Mouse (Mus musculus): Measurements from ENCODE around the gene Cerkl. TPM values are rescaled to one million over a fixed set of nuclear protein-coding genes. Genes with fewer than 3 reads are reported as not detected.

The Cerkl gene
- polyA plus RNA-seq, 1 experiment from 2014 or later, result 2.0 TPM

GRCm38 (mm10) chr2:79316182-79316880 is 140.3 kb downstream of the Cerkl start:
- 84% methylated on average over 9 of the region's 9 CpGs for WGBS
- H3K4me2 ChIP-seq (ENCODE audit: low read length), result no peak overlapping the region
- no peak overlapping the region for H3K4me3 ChIP-seq (ENCODE audit: low read depth, low read length)
- no peak overlapping the region for H3K9ac ChIP-seq (ENCODE audit: low read length)
- no peak overlapping the region for H3K27ac ChIP-seq (ENCODE audit: low read depth, low read length)
- H3K4me1 ChIP-seq (ENCODE audit: control insufficient read depth, insufficient read depth, low read length), result peaks cover 3% of the 10 kb centered on the region; the same call in 1 of the 2 replicates
- H3K27me3 ChIP-seq (replicated peaks; ENCODE audit: control insufficient read depth, insufficient read depth, low read length), result no peaks in the 10 kb centered on the region
- peak; percentile 7 for DNase-seq (ENCODE audit: low spot score)
- no peaks in the 10 kb centered on the region for H3K36me3 ChIP-seq (ENCODE audit: control insufficient read depth, insufficient read depth, low read length)
- ATAC-seq, result no peak
- no peaks in the 10 kb centered on the region for H3K9me3 ChIP-seq (replicated peaks; ENCODE audit: control insufficient read depth, low read length)

DNA sequence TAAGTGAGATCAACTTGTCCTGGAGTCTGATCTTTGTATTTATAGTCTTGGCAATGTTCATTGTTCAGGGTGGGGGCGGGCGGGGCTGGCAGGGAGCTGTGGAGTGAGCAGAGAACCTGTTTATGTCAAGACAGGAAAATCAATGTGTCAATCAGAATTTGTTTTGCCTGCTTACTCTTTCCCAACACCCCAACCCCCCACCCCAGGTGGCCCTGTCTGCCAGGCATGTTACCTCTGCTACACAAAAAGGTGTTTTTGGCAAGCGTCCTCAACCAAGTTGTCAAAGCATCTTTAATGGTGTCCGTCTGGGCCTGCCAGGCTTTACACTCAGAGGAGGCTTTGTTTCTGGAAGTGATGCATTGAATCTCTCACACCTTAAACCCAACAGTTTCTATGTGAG is 141.5 kb downstream of the Cerkl start:
- ATAC-seq (peak; percentile 79), DNase-seq (ENCODE audit: low spot score) (peak; percentile 68)
- Histone ChIP-seq H3K4me3 (ENCODE audit: low read depth, low read length) (no peak overlapping the region), H3K36me3 (ENCODE audit: control insufficient read depth, insufficient read depth, low read length) (no peaks in the 10 kb centered on the region), H3K9me3 (replicated peaks; ENCODE audit: control insufficient read depth, low read length) (no peaks in the 10 kb centered on the region), H3K27ac (ENCODE audit: low read depth, low read length) (no peak overlapping the region), H3K27me3 (replicated peaks; ENCODE audit: control insufficient read depth, insufficient read depth, low read length) (no peaks in the 10 kb centered on the region), H3K4me2 (ENCODE audit: low read length) (no peak overlapping the region), H3K4me1 (ENCODE audit: control insufficient read depth, insufficient read depth, low read length) (peaks cover 3% of the 10 kb centered on the region; the same call in 1 of the 2 replicates), H3K9ac (ENCODE audit: low read length) (no peak overlapping the region)
- WGBS, result 50% methylated on average over 4 of the region's 4 CpGs

- H3K4me3 ChIP-seq (ENCODE audit: low read depth, low read length), result no peak overlapping the region
- DNase-seq (ENCODE audit: low spot score) (peak; percentile 49), ATAC-seq (no peak)
- no peaks in the 10 kb centered on the region for H3K36me3 ChIP-seq (ENCODE audit: control insufficient read depth, insufficient read depth, low read length)
- no peak overlapping the region for H3K4me2 ChIP-seq (ENCODE audit: low read length)
- H3K4me1 ChIP-seq (ENCODE audit: control insufficient read depth, insufficient read depth, low read length), result peaks cover 9% of the 10 kb centered on the region; the same call in 1 of the 2 replicates
- 63% methylated on average over 4 of the region's 4 CpGs for WGBS
- H3K27me3 ChIP-seq (replicated peaks; ENCODE audit: control insufficient read depth, insufficient read depth, low read length), result no peaks in the 10 kb centered on the region
- H3K9ac ChIP-seq (ENCODE audit: low read length), result no peak overlapping the region
- H3K9me3 ChIP-seq (replicated peaks; ENCODE audit: control insufficient read depth, low read length), result no peaks in the 10 kb centered on the region
- no peak overlapping the region for H3K27ac ChIP-seq (ENCODE audit: low read depth, low read length)
These were observed 144.1 kb downstream of the Cerkl start for GRCm38 (mm10) chr2:79312499-79312898.

DNA sequence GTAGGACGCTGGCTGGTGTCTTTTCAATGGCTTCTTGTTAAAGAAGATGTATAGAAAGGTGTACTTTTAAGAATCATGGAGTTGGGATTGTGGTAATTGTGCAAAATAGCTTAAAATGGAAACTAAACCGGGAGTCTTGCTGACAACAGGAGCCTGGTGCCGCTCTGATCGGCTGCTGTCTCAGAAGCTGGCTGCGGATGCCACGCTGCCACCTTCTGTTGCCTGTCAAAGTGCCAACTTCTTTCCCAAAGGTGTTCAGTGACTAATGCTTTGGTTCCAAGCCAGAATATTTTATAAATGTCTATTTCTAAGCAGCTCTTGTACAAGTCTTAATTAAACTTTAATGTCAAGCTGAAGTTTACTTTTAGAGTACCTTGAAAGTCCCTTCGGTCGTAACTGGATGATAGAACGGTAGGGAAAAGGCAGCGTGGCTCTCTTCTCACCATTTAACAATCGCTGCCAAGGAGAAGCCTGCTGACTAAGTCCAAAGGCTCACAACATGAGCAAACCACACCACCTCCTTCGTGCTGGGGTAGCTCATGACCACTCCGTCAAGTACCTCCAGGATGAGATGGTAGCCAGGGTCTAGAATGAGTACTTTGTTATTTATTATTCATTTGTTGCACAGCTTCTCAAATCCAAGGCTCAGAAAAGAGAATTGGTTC is 147.0 kb downstream of the Cerkl start:
- no peak overlapping the region for H3K9ac ChIP-seq (ENCODE audit: low read length)
- H3K4me1 ChIP-seq (ENCODE audit: control insufficient read depth, insufficient read depth, low read length), result 0 out of 2 replicates have a peak, but pooled peaks cover 6% of the 10 kb centered on the region
- no peak overlapping the region for H3K4me3 ChIP-seq (ENCODE audit: low read depth, low read length)
- WGBS, result 57% methylated on average over 13 of the region's 13 CpGs
- H3K4me2 ChIP-seq (ENCODE audit: low read length), result no peak overlapping the region; the same call in 1 of the 2 replicates
- ATAC-seq (peak; percentile 83), DNase-seq (ENCODE audit: low spot score) (peak; percentile 80)
- H3K27ac ChIP-seq (ENCODE audit: low read depth, low read length), result peak overlapping the region; percentile 63; the same call in 1 of the 2 replicates
- no peaks in the 10 kb centered on the region for H3K36me3 ChIP-seq (ENCODE audit: control insufficient read depth, insufficient read depth, low read length)
- H3K9me3 ChIP-seq (replicated peaks; ENCODE audit: control insufficient read depth, low read length), result no peaks in the 10 kb centered on the region
- H3K27me3 ChIP-seq (replicated peaks; ENCODE audit: control insufficient read depth, insufficient read depth, low read length), result no peaks in the 10 kb centered on the region

GRCm38 (mm10) chr2:79307549-79307948 is 149.0 kb downstream of the Cerkl start:
- peak; percentile 43 for DNase-seq (ENCODE audit: low spot score)
- Histone ChIP-seq H3K9ac (ENCODE audit: low read length) (no peak overlapping the region), H3K27ac (ENCODE audit: low read depth, low read length) (no peak overlapping the region), H3K4me1 (ENCODE audit: control insufficient read depth, insufficient read depth, low read length) (0 out of 2 replicates have a peak, but pooled peaks cover 6% of the 10 kb centered on the region), H3K4me3 (ENCODE audit: low read depth, low read length) (no peak overlapping the region), H3K36me3 (ENCODE audit: control insufficient read depth, insufficient read depth, low read length) (no peaks in the 10 kb centered on the region), H3K4me2 (ENCODE audit: low read length) (no peak overlapping the region), H3K9me3 (replicated peaks; ENCODE audit: control insufficient read depth, low read length) (no peaks in the 10 kb centered on the region), H3K27me3 (replicated peaks; ENCODE audit: control insufficient read depth, insufficient read depth, low read length) (no peaks in the 10 kb centered on the region)
- 53% methylated on average over 4 of the region's 4 CpGs for WGBS
- peak; percentile 53; the same call in 1 of the 2 replicates for ATAC-seq

DNA sequence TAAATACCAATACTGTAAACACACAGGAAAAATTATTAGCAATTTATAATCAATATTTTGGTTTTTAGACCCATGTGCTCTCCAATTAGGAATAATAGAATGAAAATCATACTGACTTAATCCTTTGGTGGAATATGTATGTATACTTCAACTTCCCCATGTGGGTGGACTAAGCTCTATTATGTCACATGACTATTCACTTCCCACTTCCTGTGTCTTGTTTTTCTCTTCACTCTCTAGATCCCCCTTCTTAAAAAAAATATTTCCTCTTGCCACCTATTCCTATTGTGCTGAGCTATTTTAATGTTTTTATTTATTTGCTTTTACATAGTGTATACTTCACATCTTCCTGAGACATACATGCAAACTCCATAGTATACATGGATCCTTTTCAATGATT is 154.2 kb downstream of the Cerkl start:
- ATAC-seq, result no peak
- H3K4me2 ChIP-seq (ENCODE audit: low read length), result no peak overlapping the region
- no peak overlapping the region for H3K9ac ChIP-seq (ENCODE audit: low read length)
- no peak overlapping the region for H3K4me3 ChIP-seq (ENCODE audit: low read depth, low read length)
- no peaks in the 10 kb centered on the region for H3K4me1 ChIP-seq (ENCODE audit: control insufficient read depth, insufficient read depth, low read length)
- H3K27ac ChIP-seq (ENCODE audit: low read depth, low read length), result no peak overlapping the region
- H3K9me3 ChIP-seq (replicated peaks; ENCODE audit: control insufficient read depth, low read length), result no peaks in the 10 kb centered on the region
- no peaks in the 10 kb centered on the region for H3K27me3 ChIP-seq (replicated peaks; ENCODE audit: control insufficient read depth, insufficient read depth, low read length)
- no peaks in the 10 kb centered on the region for H3K36me3 ChIP-seq (ENCODE audit: control insufficient read depth, insufficient read depth, low read length)
- DNase-seq (ENCODE audit: low spot score), result no peak

DNA sequence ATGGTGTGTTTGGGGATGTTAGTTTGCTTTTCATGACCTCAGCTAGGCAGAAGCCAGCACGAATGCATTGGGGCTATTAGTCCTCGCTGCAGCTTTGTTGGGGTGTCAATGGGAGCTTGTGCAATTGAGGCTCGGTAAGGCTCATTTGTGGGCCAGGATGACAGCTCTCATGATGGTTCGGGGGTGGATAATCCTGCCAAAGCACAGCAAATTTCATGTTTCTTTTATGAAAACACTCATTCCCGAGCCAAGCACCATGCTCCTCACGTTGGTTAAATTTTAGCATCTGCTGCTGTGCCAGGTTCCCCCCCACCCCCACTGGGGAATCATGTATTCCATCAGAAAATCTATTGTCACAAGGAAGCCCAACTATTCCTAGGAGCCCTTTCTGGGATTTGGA is 164.2 kb downstream of the Cerkl start:
- H3K9me3 ChIP-seq (replicated peaks; ENCODE audit: control insufficient read depth, low read length), result no peaks in the 10 kb centered on the region
- ATAC-seq, result no peak
- no peak overlapping the region for H3K9ac ChIP-seq (ENCODE audit: low read length)
- H3K27me3 ChIP-seq (replicated peaks; ENCODE audit: control insufficient read depth, insufficient read depth, low read length), result no peaks in the 10 kb centered on the region
- WGBS, result 53% methylated on average over 6 of the region's 6 CpGs
- no peak overlapping the region for H3K4me2 ChIP-seq (ENCODE audit: low read length)
- DNase-seq (ENCODE audit: low spot score), result no peak
- H3K27ac ChIP-seq (ENCODE audit: low read depth, low read length), result no peak overlapping the region
- no peak overlapping the region for H3K4me3 ChIP-seq (ENCODE audit: low read depth, low read length)
- no peaks in the 10 kb centered on the region for H3K36me3 ChIP-seq (ENCODE audit: control insufficient read depth, insufficient read depth, low read length)
- H3K4me1 ChIP-seq (ENCODE audit: control insufficient read depth, insufficient read depth, low read length), result no peaks in the 10 kb centered on the region

- H3K9me3 ChIP-seq (replicated peaks; ENCODE audit: control insufficient read depth, low read length), result no peaks in the 10 kb centered on the region
- H3K4me3 ChIP-seq (ENCODE audit: low read depth, low read length), result no peak overlapping the region
- DNase-seq (ENCODE audit: low spot score) (no peak), ATAC-seq (no peak)
- no peak overlapping the region for H3K4me2 ChIP-seq (ENCODE audit: low read length)
- no peak overlapping the region for H3K9ac ChIP-seq (ENCODE audit: low read length)
- H3K27ac ChIP-seq (ENCODE audit: low read depth, low read length), result no peak overlapping the region
- no peaks in the 10 kb centered on the region for H3K27me3 ChIP-seq (replicated peaks; ENCODE audit: control insufficient read depth, insufficient read depth, low read length)
- no peaks in the 10 kb centered on the region for H3K36me3 ChIP-seq (ENCODE audit: control insufficient read depth, insufficient read depth, low read length)
- WGBS, result 64% methylated on average over 8 of the region's 8 CpGs
- H3K4me1 ChIP-seq (ENCODE audit: control insufficient read depth, insufficient read depth, low read length), result no peaks in the 10 kb centered on the region
These were observed 164.7 kb downstream of the Cerkl start for GRCm38 (mm10) chr2:79291922-79292321.

DNA sequence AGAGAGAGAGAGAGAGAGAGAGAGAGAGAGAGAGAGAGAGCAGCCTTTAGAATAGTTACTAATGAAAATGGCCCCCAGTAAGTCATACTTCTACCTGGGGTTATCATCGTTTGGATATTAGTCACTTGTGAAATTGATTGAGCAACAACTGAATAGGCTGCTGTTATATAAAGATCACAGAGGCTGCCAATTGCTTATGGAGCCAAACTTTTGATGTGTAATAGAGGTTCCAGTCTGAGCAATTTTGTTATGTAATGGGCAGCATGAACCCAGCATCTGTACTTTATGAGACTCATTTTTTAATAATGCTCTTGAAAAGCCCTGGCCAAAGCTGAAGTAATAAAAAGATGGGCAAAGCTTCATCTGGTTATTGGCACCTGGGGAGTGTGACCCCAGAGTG is 166.4 kb downstream of the Cerkl start:
- DNase-seq (ENCODE audit: low spot score) (no peak), ATAC-seq (no peak)
- H3K27me3 ChIP-seq (replicated peaks; ENCODE audit: control insufficient read depth, insufficient read depth, low read length), result no peaks in the 10 kb centered on the region
- no peaks in the 10 kb centered on the region for H3K9me3 ChIP-seq (replicated peaks; ENCODE audit: control insufficient read depth, low read length)
- H3K4me1 ChIP-seq (ENCODE audit: control insufficient read depth, insufficient read depth, low read length), result no peaks in the 10 kb centered on the region
- 82% methylated on average over 1 of the region's 1 CpGs for WGBS
- no peak overlapping the region for H3K27ac ChIP-seq (ENCODE audit: low read depth, low read length)
- no peak overlapping the region for H3K9ac ChIP-seq (ENCODE audit: low read length)
- no peak overlapping the region for H3K4me3 ChIP-seq (ENCODE audit: low read depth, low read length)
- no peak overlapping the region for H3K4me2 ChIP-seq (ENCODE audit: low read length)
- H3K36me3 ChIP-seq (ENCODE audit: control insufficient read depth, insufficient read depth, low read length), result no peaks in the 10 kb centered on the region
